ENCODE assay signal across 8 mouse cellular contexts in the genomic region with DNA sequence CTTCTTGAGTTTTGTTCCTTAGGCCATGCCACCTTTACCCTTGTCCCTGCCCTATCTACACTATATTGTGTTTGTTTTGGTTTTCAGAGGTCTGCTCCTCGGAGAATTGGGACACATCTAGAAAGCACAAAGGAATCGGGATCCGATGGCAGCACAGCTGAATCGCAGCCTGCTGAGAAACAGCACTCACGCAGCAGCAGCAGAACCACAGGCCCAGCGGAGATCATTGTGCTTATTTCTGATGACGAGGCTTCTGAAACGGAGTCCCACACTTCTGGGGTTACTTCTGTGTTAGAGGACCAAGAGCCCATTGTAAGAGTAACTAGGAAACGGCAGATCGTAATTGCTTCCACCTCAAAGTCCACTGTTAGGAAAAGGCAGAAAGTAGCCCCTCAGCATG. TPM values are rescaled to one million over a fixed set of nuclear protein-coding genes. Genes with fewer than 3 reads are reported as not detected.
DNase-seq lines count a peak whose midpoint lies in the region; ATAC-seq and TF ChIP-seq lines count a peak whose summit lies in the region.

No protein-coding gene starts in this region.

- no peaks in the 10 kb centered on the region for H3K9me3 ChIP-seq in heart, embryonic 15.5 days (replicated peaks)
- no peaks in the 10 kb centered on the region for H3K9me3 ChIP-seq in hindbrain, embryonic 16.5 days (ENCODE audit: control insufficient read depth, low read length)
- no peaks in the 10 kb centered on the region for H3K9me3 ChIP-seq in midbrain, embryonic 16.5 days (replicated peaks; ENCODE audit: control insufficient read depth, low read length, poor library complexity, severe bottlenecking)

- no peak for DNase-seq in heart, adult 18-20 months
- DNase-seq in T-cell, adult 2 months (ENCODE audit: low spot score): no peak
- DNase-seq in thymus, adult 18-20 months: no peak
- no peak for DNase-seq in adrenal gland, adult (ENCODE audit: inconsistent age in 2 of 2, low spot score in 1 of 2)

- H3K4me2 ChIP-seq in heart, embryonic 15.5 days: peak overlapping the region; percentile 82
- peak overlapping the region; percentile 86 for H3K4me2 ChIP-seq in hindbrain, embryonic 16.5 days (ENCODE audit: low read length)
- peak overlapping the region; percentile 85 for H3K4me2 ChIP-seq in midbrain, embryonic 16.5 days (ENCODE audit: low read length)

- no peak overlapping the region for H3K27ac ChIP-seq in heart, embryonic 15.5 days
- H3K27ac ChIP-seq in cortical plate, adult 2 months (ENCODE audit: insufficient read depth, low read length): no peak overlapping the region
- H3K27ac ChIP-seq in hindbrain, embryonic 16.5 days (ENCODE audit: low read depth, low read length): no peak overlapping the region
- H3K27ac ChIP-seq in midbrain, embryonic 16.5 days (ENCODE audit: low read length): no peak overlapping the region

- peak overlapping the region; percentile 96 for H3K9ac ChIP-seq in heart, embryonic 15.5 days
- H3K9ac ChIP-seq in hindbrain, embryonic 16.5 days (ENCODE audit: low read depth, low read length): no peak overlapping the region
- H3K9ac ChIP-seq in midbrain, embryonic 16.5 days (ENCODE audit: low read depth, low read length): no peak overlapping the region

- no peak for TF ChIP-seq POLR2A in cortical plate, adult 2 months (IDR thresholded peaks at IDR 0.05; ENCODE audit: extremely low read depth, insufficient read depth, low read length)

- no peaks in the 10 kb centered on the region for H3K27me3 ChIP-seq in heart, embryonic 15.5 days
- no peaks in the 10 kb centered on the region for H3K27me3 ChIP-seq in hindbrain, embryonic 16.5 days (replicated peaks; ENCODE audit: control insufficient read depth, insufficient read depth, low read length)
- H3K27me3 ChIP-seq in midbrain, embryonic 16.5 days (ENCODE audit: control insufficient read depth, insufficient read depth, low read depth, low read length): no peaks in the 10 kb centered on the region

- H3K36me3 ChIP-seq in heart, embryonic 15.5 days: peaks cover 47% of the 10 kb centered on the region
- H3K36me3 ChIP-seq in hindbrain, embryonic 16.5 days (ENCODE audit: control insufficient read depth, insufficient read depth, low read length): peaks cover 10% of the 10 kb centered on the region
- peaks cover 12% of the 10 kb centered on the region for H3K36me3 ChIP-seq in midbrain, embryonic 16.5 days (ENCODE audit: control insufficient read depth, insufficient read depth, low read length)

- H3K4me3 ChIP-seq in heart, embryonic 15.5 days: peak overlapping the region; percentile 90
- peak overlapping the region; percentile 69; the same call in 1 of the 2 replicates for H3K4me3 ChIP-seq in cortical plate, adult 2 months (ENCODE audit: insufficient read depth, low read length)
- H3K4me3 ChIP-seq in hindbrain, embryonic 16.5 days (ENCODE audit: low read length): peak overlapping the region; percentile 98
- H3K4me3 ChIP-seq in midbrain, embryonic 16.5 days (ENCODE audit: low read depth, low read length): peak overlapping the region; percentile 62

- WGBS in heart, embryonic 15.5 days: 77% methylated on average over 10 of the region's 10 CpGs
- WGBS in hindbrain, embryonic 16.5 days: 77% methylated on average over 10 of the region's 10 CpGs
- 69% methylated on average over 10 of the region's 10 CpGs for WGBS in midbrain, embryonic 16.5 days

- no peak for ATAC-seq in heart, embryonic 15.5 days (replicated peaks; ENCODE audit: insufficient number of reproducible peaks, insufficient read depth, low FRiP score, low read depth)
- ATAC-seq in hindbrain, embryonic 16.5 days: no peak
- ATAC-seq in midbrain, embryonic 16.5 days: no peak

- H3K4me1 ChIP-seq in heart, embryonic 15.5 days (replicated peaks): peaks cover 38% of the 10 kb centered on the region
- peaks cover 14% of the 10 kb centered on the region for H3K4me1 ChIP-seq in cortical plate, adult 2 months (ENCODE audit: control insufficient read depth, insufficient read depth, low read length)
- peaks cover 30% of the 10 kb centered on the region for H3K4me1 ChIP-seq in hindbrain, embryonic 16.5 days (ENCODE audit: control insufficient read depth, insufficient read depth, low read depth, low read length)
- H3K4me1 ChIP-seq in midbrain, embryonic 16.5 days (ENCODE audit: control insufficient read depth, insufficient read depth, low read length): peaks cover 35% of the 10 kb centered on the region

- no peak for TF ChIP-seq CTCF in cortical plate, adult 2 months (IDR thresholded peaks at IDR 0.05; ENCODE audit: extremely low read depth, insufficient read depth, low read length)

RNA-seq across cellular contexts. Expression of a gene that starts 0.9 kb away (rescaled TPM):
- 37.7 and 38.4 TPM in 2 replicates for polyA plus RNA-seq in heart, embryonic 15.5 days (2015; fragmentation: Nextera tagmentation; extraction: Ambion mirVana)
- 10 to 100 TPM; 25.3 to 30.1 TPM for total RNA-seq in heart, adult 18-20 months (2021)
- polyA plus RNA-seq in cortical plate, adult 2 months (2012; rRNA removed): 17.0 and 17.6 TPM in 2 replicates
- 39.8 and 41.7 TPM in 2 replicates for polyA plus RNA-seq in hindbrain, embryonic 16.5 days (2015; fragmentation: Nextera tagmentation; extraction: Ambion mirVana)
- 42.6 and 48.3 TPM in 2 replicates for polyA plus RNA-seq in midbrain, embryonic 16.5 days (2015; fragmentation: Nextera tagmentation; extraction: Ambion mirVana)

RNA-seq across cellular contexts. Expression of a gene that starts 18.8 kb away (rescaled TPM):
- polyA plus RNA-seq in heart, embryonic 15.5 days (2015; fragmentation: Nextera tagmentation; extraction: Ambion mirVana): 3.9 and 5.7 TPM in 2 replicates
- total RNA-seq in heart, adult 18-20 months (2021): 1 to 10 TPM; 7.0 to 9.5 TPM
- 15.8 and 17.0 TPM in 2 replicates for polyA plus RNA-seq in cortical plate, adult 2 months (2012; rRNA removed)
- 6.8 and 7.1 TPM in 2 replicates for polyA plus RNA-seq in hindbrain, embryonic 16.5 days (2015; fragmentation: Nextera tagmentation; extraction: Ambion mirVana)
- polyA plus RNA-seq in midbrain, embryonic 16.5 days (2015; fragmentation: Nextera tagmentation; extraction: Ambion mirVana): 7.5 and 7.6 TPM in 2 replicates

RNA-seq across cellular contexts. Expression of a gene that starts 29.8 kb away (rescaled TPM):
- 65.6 and 71.9 TPM in 2 replicates for polyA plus RNA-seq in heart, embryonic 15.5 days (2015; fragmentation: Nextera tagmentation; extraction: Ambion mirVana)
- 10 to 100 TPM; 42.4 to 72.6 TPM for total RNA-seq in heart, adult 18-20 months (2021)
- polyA plus RNA-seq in cortical plate, adult 2 months (2012; rRNA removed): 46.6 and 49.5 TPM in 2 replicates
- 37.1 and 43.8 TPM in 2 replicates for polyA plus RNA-seq in hindbrain, embryonic 16.5 days (2015; fragmentation: Nextera tagmentation; extraction: Ambion mirVana)
- polyA plus RNA-seq in midbrain, embryonic 16.5 days (2015; fragmentation: Nextera tagmentation; extraction: Ambion mirVana): 38.9 and 41.4 TPM in 2 replicates
